Mouse (Mus musculus) testis, adult 2 months (tissue): ENCODE data around the gene Macf1.

Source experiments
- CTCF ChIP-seq: fragments of 200-500 bp; IDR thresholded peaks from 2 replicates; pipeline ENCODE4 v1.5.1; 2012; ENCODE audit warnings: low read depth, mild to moderate bottlenecking, inconsistent platforms, low read length, moderate library complexity; ENCODE audit not compliant: control insufficient read depth, insufficient read depth, insufficient replicate concordance
- POLR2A ChIP-seq: fragments of 200-500 bp; IDR thresholded peaks from 2 replicates; pipeline ENCODE4 v1.6.1; 2012; ENCODE audit warnings: low read depth, mild to moderate bottlenecking, inconsistent platforms, low read length, moderate library complexity; ENCODE audit not compliant: control insufficient read depth

- no peak for TF ChIP-seq CTCF
- TF ChIP-seq POLR2A: no peak
Measured at GRCm38 (mm10) chr4:123685046-123685445, 886 bp upstream of the Macf1 start.
